Mouse (Mus musculus): ENCODE data around the gene Gprc5c. TPM values are rescaled to one million over a fixed set of nuclear protein-coding genes. Genes with fewer than 3 reads are reported as not detected.

Gene Gprc5c
- polyA plus RNA-seq, 2 experiments: 34.1 to 35.5 TPM

DNA sequence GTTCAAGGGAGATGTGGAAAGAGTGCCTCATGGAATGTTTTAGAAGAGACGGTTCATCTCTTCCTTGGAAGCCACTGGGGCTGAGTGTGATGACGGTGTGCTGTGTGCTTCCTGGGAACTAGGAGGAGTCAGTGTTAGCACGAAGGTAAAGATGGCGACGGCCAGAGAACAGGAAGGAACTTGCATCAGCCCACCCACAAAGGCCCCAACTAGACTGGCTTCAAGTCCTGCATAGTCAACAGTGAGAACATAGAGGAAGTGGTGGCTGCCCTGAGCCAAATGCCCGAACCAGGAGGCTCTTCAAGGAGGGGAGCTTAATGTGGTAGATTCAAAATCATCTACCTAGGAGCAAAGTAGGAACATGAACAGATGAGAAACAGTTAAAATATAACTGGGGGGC lies 66.2 kb downstream of the Gprc5c start:
- Histone ChIP-seq H3K4me2 (replicated peaks; ENCODE audit: low read depth, low read length, severe bottlenecking) (no peak overlapping the region), H3K27me3 (ENCODE audit: control insufficient read depth, insufficient read depth, low read length) (no peaks in the 10 kb centered on the region), H3K9me3 (ENCODE audit: control insufficient read depth, low read length) (no peaks in the 10 kb centered on the region), H3K27ac (replicated peaks; ENCODE audit: low read depth, low read length) (no peak overlapping the region), H3K9ac (ENCODE audit: low read depth, low read length, severe bottlenecking) (no peak overlapping the region), H3K36me3 (ENCODE audit: control insufficient read depth, insufficient read depth, low read length) (no peaks in the 10 kb centered on the region), H3K4me3 (replicated peaks; ENCODE audit: low read length) (no peak overlapping the region), H3K4me1 (ENCODE audit: control insufficient read depth, insufficient read depth, low read length) (no peaks in the 10 kb centered on the region)
- 75% methylated on average over 6 of the region's 6 CpGs for WGBS
- no peak for TF ChIP-seq POLR2A (IDR thresholded peaks at IDR 0.05; ENCODE audit: borderline replicate concordance, extremely low read depth, insufficient read depth, insufficient read length)
- no peak for ATAC-seq (ENCODE audit: low FRiP score, low read depth)
- DNase-seq (ENCODE audit: low spot score): no peak

Other genes with a start within 250 kb of the Gprc5c start
- gene Rpl38, start 182.6 kb upstream of the Gprc5c start, polyA plus RNA-seq (2012; rRNA removed): 1,565 and 2,419 TPM in 2 replicates
- 1,011 and 1,139 TPM in 2 replicates for gene Rpl38, start 182.6 kb upstream of the Gprc5c start, polyA plus RNA-seq (2014; fragmentation: Nextera tagmentation; extraction: Ambion mirVana)
- gene Ttyh2, start 175.7 kb upstream of the Gprc5c start, polyA plus RNA-seq (2012; rRNA removed): 16.9 and 21.3 TPM in 2 replicates
- 21.7 and 25.9 TPM in 2 replicates for gene Ttyh2, start 175.7 kb upstream of the Gprc5c start, polyA plus RNA-seq (2014; fragmentation: Nextera tagmentation; extraction: Ambion mirVana)
- 1.6 and 1.7 TPM in 2 replicates for gene Dnaic2, start 123.7 kb upstream of the Gprc5c start, polyA plus RNA-seq (2012; rRNA removed)
- 0.55 and 0.86 TPM in 2 replicates for gene Dnaic2, start 123.7 kb upstream of the Gprc5c start, polyA plus RNA-seq (2014; fragmentation: Nextera tagmentation; extraction: Ambion mirVana)
- gene Kif19a, start 85.8 kb upstream of the Gprc5c start, polyA plus RNA-seq (2012; rRNA removed): 0.93 and 1.1 TPM in 2 replicates
- gene Kif19a, start 85.8 kb upstream of the Gprc5c start, polyA plus RNA-seq (2014; fragmentation: Nextera tagmentation; extraction: Ambion mirVana): 0.17 and 0.39 TPM in 2 replicates
- 2.7 and 3.2 TPM in 2 replicates for gene Btbd17, start 55.2 kb upstream of the Gprc5c start, polyA plus RNA-seq (2012; rRNA removed)
- gene Btbd17, start 55.2 kb upstream of the Gprc5c start, polyA plus RNA-seq (2014; fragmentation: Nextera tagmentation; extraction: Ambion mirVana): 1.00 and 1.4 TPM in 2 replicates
- gene Gpr142, start 52.2 kb upstream of the Gprc5c start, polyA plus RNA-seq (2012; rRNA removed): 0.19 TPM in 1 of 2 replicates, not detected in the other
- gene Gpr142, start 52.2 kb upstream of the Gprc5c start, polyA plus RNA-seq (2014; fragmentation: Nextera tagmentation; extraction: Ambion mirVana): not detected in 2 replicates
- 2.2 and 3.1 TPM in 2 replicates for gene Cd300a, start 38.9 kb downstream of the Gprc5c start, polyA plus RNA-seq (2012; rRNA removed)
- 1.2 and 1.5 TPM in 2 replicates for gene Cd300a, start 38.9 kb downstream of the Gprc5c start, polyA plus RNA-seq (2014; fragmentation: Nextera tagmentation; extraction: Ambion mirVana)
- gene Cd300lb, start 83.2 kb downstream of the Gprc5c start, polyA plus RNA-seq (2012; rRNA removed): 0.33 TPM in 2 replicates
- 0.32 and 0.82 TPM in 2 replicates for gene Cd300lb, start 83.2 kb downstream of the Gprc5c start, polyA plus RNA-seq (2014; fragmentation: Nextera tagmentation; extraction: Ambion mirVana)
- gene Cd300c, start 118.0 kb downstream of the Gprc5c start, polyA plus RNA-seq (2012; rRNA removed): not detected in 2 replicates
- gene Cd300c, start 118.0 kb downstream of the Gprc5c start, polyA plus RNA-seq (2014; fragmentation: Nextera tagmentation; extraction: Ambion mirVana): not detected in 2 replicates
- gene Cd300ld, start 138.8 kb downstream of the Gprc5c start, polyA plus RNA-seq (2012; rRNA removed): 0.13 and 0.22 TPM in 2 replicates
- 0.29 and 0.36 TPM in 2 replicates for gene Cd300ld, start 138.8 kb downstream of the Gprc5c start, polyA plus RNA-seq (2014; fragmentation: Nextera tagmentation; extraction: Ambion mirVana)
- gene Cd300c2, start 150.7 kb downstream of the Gprc5c start, polyA plus RNA-seq (2012; rRNA removed): 2.4 and 2.7 TPM in 2 replicates
- 4.0 and 4.1 TPM in 2 replicates for gene Cd300c2, start 150.7 kb downstream of the Gprc5c start, polyA plus RNA-seq (2014; fragmentation: Nextera tagmentation; extraction: Ambion mirVana)
- gene Cd300ld2, start 165.0 kb downstream of the Gprc5c start, polyA plus RNA-seq (2012; rRNA removed): 0.23 TPM in 1 of 2 replicates, not detected in the other
- gene Cd300ld2, start 165.0 kb downstream of the Gprc5c start, polyA plus RNA-seq (2014; fragmentation: Nextera tagmentation; extraction: Ambion mirVana): not detected in 2 replicates
- 0.18 TPM in 1 of 2 replicates, not detected in the other for gene Cd300ld4, start 175.9 kb downstream of the Gprc5c start, polyA plus RNA-seq (2012; rRNA removed)
- not detected in 2 replicates for gene Cd300ld4, start 175.9 kb downstream of the Gprc5c start, polyA plus RNA-seq (2014; fragmentation: Nextera tagmentation; extraction: Ambion mirVana)
- gene Cd300ld5, start 186.6 kb downstream of the Gprc5c start, polyA plus RNA-seq (2012; rRNA removed): 0.24 and 0.48 TPM in 2 replicates
- not detected in 2 replicates for gene Cd300ld5, start 186.6 kb downstream of the Gprc5c start, polyA plus RNA-seq (2014; fragmentation: Nextera tagmentation; extraction: Ambion mirVana)
- gene Cd300ld3, start 197.3 kb downstream of the Gprc5c start, polyA plus RNA-seq (2012; rRNA removed): 0.37 and 0.65 TPM in 2 replicates
- gene Cd300ld3, start 197.3 kb downstream of the Gprc5c start, polyA plus RNA-seq (2014; fragmentation: Nextera tagmentation; extraction: Ambion mirVana): not detected in 2 replicates
- 0.10 and 0.15 TPM in 2 replicates for gene Cd300e, start 211.0 kb downstream of the Gprc5c start, polyA plus RNA-seq (2012; rRNA removed)
- 0.08 and 0.10 TPM in 2 replicates for gene Cd300e, start 211.0 kb downstream of the Gprc5c start, polyA plus RNA-seq (2014; fragmentation: Nextera tagmentation; extraction: Ambion mirVana)
- 1.5 and 1.7 TPM in 2 replicates for gene Rab37, start 240.3 kb downstream of the Gprc5c start, polyA plus RNA-seq (2012; rRNA removed)
- 1.5 and 1.8 TPM in 2 replicates for gene Rab37, start 240.3 kb downstream of the Gprc5c start, polyA plus RNA-seq (2014; fragmentation: Nextera tagmentation; extraction: Ambion mirVana)